Mouse (Mus musculus) midbrain, embryonic 16.5 days (tissue): ENCODE data around the gene Zan. TPM values are rescaled to one million over a fixed set of nuclear protein-coding genes. Genes with fewer than 3 reads are reported as not detected.

Source experiments
- ATAC-seq: fragments of 200-750 bp; cut with Nextera tagmentation; 2 replicates; pipeline ENCODE4 v1.8.0; 2017; ENCODE audit warnings: moderate TSS enrichment
- H3K27ac ChIP-seq: fragments of 300-500 bp; sonication (generic); 2 replicates; pipeline ENCODE4 v1.5.1; 2014; ENCODE audit warnings: mild to moderate bottlenecking, low read length, mixed read lengths
- H3K27me3 ChIP-seq: fragments of 300-500 bp; sonication (generic); 2 replicates; pipeline ENCODE4 v1.6.1; 2014; ENCODE audit warnings: low read depth, low read length, mixed read lengths; ENCODE audit not compliant: control insufficient read depth, insufficient read depth
- H3K36me3 ChIP-seq: fragments of 300-500 bp; sonication (generic); 2 replicates; pipeline ENCODE4 v1.6.1; 2014; ENCODE audit warnings: mild to moderate bottlenecking, low read length, moderate library complexity, mixed read lengths; ENCODE audit not compliant: control insufficient read depth, insufficient read depth
- H3K4me1 ChIP-seq: fragments of 300-500 bp; sonication (generic); 2 replicates; pipeline ENCODE4 v1.6.1; 2014; ENCODE audit warnings: mild to moderate bottlenecking, low read length, mixed read lengths; ENCODE audit not compliant: control insufficient read depth, insufficient read depth
- H3K4me2 ChIP-seq: fragments of 300-500 bp; sonication (generic); 2 replicates; pipeline ENCODE4 v1.6.1; 2014; ENCODE audit warnings: mild to moderate bottlenecking, low read length, mixed read lengths
- H3K4me3 ChIP-seq: fragments of 300-500 bp; sonication (generic); 2 replicates; pipeline ENCODE4 v1.5.1; 2014; ENCODE audit warnings: low read depth, mild to moderate bottlenecking, low read length, moderate library complexity, mixed read lengths
- H3K9ac ChIP-seq: fragments of 300-500 bp; sonication (generic); 2 replicates; pipeline ENCODE4 v1.6.1; 2014; ENCODE audit warnings: low read depth, low read length, mixed read lengths
- H3K9me3 ChIP-seq: fragments of 300-500 bp; sonication (generic); replicated peaks from 2 replicates; pipeline ENCODE4 v1.6.1; 2014; ENCODE audit warnings: mild to moderate bottlenecking, low read length, mixed read lengths; ENCODE audit not compliant: control insufficient read depth, poor library complexity, severe bottlenecking
- WGBS: fragments of 180-500 bp; shearing (Covaris S2); extraction: QIAGEN DNeasy Blood & Tissue Kit; methylation state at CpG from one replicate; pipeline ENCODE4 v1.1.7; 2014; 5-methylcytosine and 5-hydroxymethylcytosine counted together
- polyA plus RNA-seq: library from polyadenylated mRNA; unstranded; fragments of >200 nt; fragmentation: Nextera tagmentation; extraction: Ambion mirVana; gene quantifications from 2 replicates; pipeline ENCODE4 v1.2.1, GENCODE M21; 2015

Zan gene
- polyA plus RNA-seq, 1 experiment from 2014 or later, result 0.18 TPM

DNA sequence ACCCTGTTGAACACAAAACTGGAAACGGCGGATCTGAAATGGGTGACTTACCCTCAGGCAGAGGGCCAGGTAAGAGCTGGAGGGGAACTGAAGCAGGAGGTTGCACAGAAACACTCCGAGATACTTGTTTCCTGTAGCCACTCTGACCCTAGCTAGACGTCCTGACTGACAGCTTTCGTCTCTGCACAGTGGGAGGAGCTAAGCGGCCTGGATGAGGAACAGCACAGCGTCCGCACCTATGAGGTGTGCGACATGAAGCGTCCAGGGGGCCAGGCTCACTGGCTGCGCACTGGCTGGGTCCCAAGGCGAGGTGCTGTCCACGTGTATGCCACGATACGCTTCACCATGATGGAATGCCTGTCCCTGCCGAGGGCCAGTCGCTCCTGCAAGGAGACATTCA lies 122.8 kb downstream of the Zan start:
- peaks cover 18% of the 10 kb centered on the region for H3K4me1 ChIP-seq
- no peak overlapping the region for H3K4me3 ChIP-seq
- WGBS, result 90% methylated on average over 17 of the region's 17 CpGs
- ATAC-seq, result no peak
- peaks cover 10% of the 10 kb centered on the region for H3K27me3 ChIP-seq
- no peaks in the 10 kb centered on the region for H3K9me3 ChIP-seq
- H3K36me3 ChIP-seq, result no peaks in the 10 kb centered on the region
- no peak overlapping the region for H3K9ac ChIP-seq
- no peak overlapping the region for H3K27ac ChIP-seq
- H3K4me2 ChIP-seq, result no peak overlapping the region

DNA sequence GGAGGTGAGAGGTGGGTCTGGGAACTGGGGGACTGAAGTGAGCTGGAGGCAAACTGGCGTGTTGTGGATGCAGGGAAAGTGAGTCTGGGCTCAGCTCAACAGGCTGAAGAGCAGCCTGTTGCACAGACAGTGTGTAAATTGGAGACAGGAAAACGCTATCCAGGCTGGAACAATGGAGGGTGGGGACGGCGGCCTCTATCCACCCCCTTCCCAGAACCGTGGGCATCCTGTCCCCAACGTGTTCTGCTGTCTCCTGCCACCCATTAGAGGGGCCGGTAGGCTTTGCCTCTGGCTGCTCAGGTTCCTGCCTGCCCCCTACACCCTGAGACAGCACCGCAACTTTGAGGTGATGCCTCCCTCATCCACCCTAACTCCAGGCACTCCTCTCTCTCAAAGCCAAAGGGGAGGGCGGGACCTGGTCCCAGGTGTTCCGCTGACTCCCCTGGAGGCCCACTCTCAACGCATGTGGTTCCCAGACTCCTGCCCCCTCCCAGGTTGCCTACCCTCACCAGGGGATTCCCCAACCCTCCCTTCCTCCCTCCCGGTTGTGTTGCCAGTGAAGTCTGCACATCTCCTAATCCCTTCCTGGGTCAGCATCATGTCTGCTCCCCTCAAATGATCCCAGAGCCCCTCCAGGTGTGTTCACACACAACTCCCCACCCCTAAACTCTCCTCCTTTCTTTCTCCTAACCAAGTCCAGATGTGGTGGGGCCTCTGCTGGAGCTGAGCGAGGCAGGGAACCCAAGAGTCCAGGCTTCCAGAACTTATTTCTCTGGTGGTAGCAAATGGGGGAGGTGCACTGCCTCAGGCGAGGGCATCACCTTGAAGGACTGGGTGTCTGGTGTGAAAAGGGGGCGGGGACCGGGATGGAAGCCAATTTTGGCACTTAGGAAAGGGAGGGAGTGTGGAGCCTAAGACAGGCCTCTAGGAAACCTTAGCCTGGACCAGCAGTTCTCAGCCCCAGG lies 124.6 kb downstream of the Zan start:
- Histone ChIP-seq H3K9me3 (no peaks in the 10 kb centered on the region), H3K9ac (peak overlapping the region; percentile 30; the same call in 1 of the 2 replicates), H3K27ac (no peak overlapping the region), H3K4me3 (peak overlapping the region; percentile 65), H3K4me2 (peak overlapping the region; percentile 96), H3K4me1 (peaks cover 28% of the 10 kb centered on the region), H3K36me3 (no peaks in the 10 kb centered on the region), H3K27me3 (peaks cover 12% of the 10 kb centered on the region)
- WGBS, result 25% methylated on average over 16 of the region's 16 CpGs
- no peak for ATAC-seq

DNA sequence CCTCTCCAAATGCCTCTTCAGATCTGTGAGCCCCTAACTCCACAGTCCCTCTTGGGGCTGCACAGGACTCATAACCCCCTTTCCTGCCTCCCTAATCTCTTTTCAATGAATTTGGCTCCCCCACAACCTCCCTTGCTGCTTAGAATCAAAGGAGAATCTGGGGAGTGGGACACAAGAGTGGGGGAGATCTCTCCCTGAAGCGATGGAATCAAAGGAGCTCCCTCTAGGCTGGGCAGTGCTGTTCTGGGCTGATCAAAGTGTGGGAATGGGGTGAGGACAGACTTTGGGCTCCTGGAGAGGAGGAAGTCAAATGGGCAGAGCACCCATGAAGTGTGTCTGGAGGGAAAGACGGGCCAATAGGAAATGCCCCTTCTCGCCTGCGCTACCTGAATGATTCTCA lies 125.5 kb downstream of the Zan start:
- Histone ChIP-seq H3K4me2 (peak overlapping the region; percentile 96), H3K4me3 (peak overlapping the region; percentile 65), H3K9me3 (no peaks in the 10 kb centered on the region), H3K27me3 (peaks cover 12% of the 10 kb centered on the region), H3K4me1 (peaks cover 28% of the 10 kb centered on the region), H3K27ac (no peak overlapping the region), H3K9ac (no peak overlapping the region; the same call in 1 of the 2 replicates), H3K36me3 (no peaks in the 10 kb centered on the region)
- WGBS, result 12% methylated on average over 4 of the region's 4 CpGs
- ATAC-seq, result no peak

DNA sequence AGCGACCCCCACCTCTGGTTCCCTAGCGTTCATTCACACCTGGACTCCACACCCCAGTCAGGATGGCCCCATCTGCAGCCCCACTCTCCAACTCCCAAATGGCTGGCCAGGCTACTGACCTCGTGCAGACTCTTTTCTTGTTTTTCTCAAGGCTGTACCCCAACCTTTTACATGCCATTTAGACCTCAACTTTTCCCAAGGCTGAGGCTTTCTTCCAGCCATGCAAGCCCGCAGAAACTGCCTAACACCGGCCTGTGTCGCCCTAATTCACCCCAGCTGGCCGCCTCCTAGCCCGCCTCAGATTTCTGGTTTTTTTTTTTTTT lies 125.8 kb downstream of the Zan start:
- Histone ChIP-seq H3K4me2 (peak overlapping the region; percentile 96), H3K9ac (peak overlapping the region; percentile 21; the same call in 1 of the 2 replicates), H3K27me3 (peaks cover 12% of the 10 kb centered on the region), H3K4me1 (peaks cover 28% of the 10 kb centered on the region), H3K9me3 (no peaks in the 10 kb centered on the region), H3K27ac (no peak overlapping the region), H3K4me3 (peak overlapping the region; percentile 65), H3K36me3 (no peaks in the 10 kb centered on the region)
- no peak for ATAC-seq
- 4% methylated on average over 8 of the region's 8 CpGs for WGBS

DNA sequence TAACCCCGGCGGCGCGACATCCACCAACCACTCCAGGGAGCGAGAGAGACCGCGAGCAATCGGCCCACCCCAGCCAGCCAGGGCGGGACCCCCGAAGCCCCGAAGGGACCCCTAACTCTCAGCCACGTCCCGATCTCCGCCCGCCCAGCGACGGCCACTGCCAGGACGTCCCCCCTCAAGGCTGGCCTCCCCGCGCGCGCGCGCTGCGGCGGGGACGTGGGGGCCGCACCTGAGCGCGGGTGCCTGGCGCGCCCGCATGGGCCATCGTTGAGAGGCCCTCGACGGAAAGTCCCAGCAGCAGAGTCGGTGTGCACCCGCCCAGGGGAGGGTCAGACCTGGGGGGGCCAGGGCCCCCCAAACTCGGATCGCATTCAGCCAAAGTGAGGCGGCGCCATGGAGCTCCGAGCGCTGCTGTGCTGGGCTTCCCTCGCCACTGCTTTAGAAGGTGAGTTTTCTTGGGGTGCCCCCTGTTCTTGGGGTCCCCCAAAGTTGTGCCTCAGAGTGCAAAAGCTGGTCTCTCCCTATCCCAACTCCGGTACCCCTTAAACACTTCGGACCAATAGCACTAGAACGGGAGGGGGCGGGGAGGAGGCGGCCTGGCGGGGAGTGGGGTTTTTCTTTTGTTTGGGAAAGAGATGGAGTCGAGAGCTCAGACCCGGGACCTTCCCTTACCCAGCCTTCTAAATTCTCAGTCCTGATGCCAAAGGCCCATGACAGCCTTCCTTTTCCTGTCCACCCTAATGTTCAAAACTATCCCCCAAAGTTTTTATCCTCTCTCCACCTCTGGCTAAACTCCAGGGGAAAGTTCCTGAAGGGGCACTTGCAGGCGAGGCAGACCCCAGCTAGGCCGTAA lies 126.4 kb downstream of the Zan start:
- ATAC-seq, result peak; percentile 61
- Histone ChIP-seq H3K4me2 (peak overlapping the region; percentile 96), H3K4me3 (peak overlapping the region; percentile 65), H3K36me3 (no peaks in the 10 kb centered on the region), H3K9ac (peak overlapping the region; percentile 76), H3K27me3 (peaks cover 12% of the 10 kb centered on the region), H3K9me3 (no peaks in the 10 kb centered on the region), H3K27ac (peak overlapping the region; percentile 64), H3K4me1 (peaks cover 28% of the 10 kb centered on the region)
- under 1% methylated on average over 55 of the region's 55 CpGs for WGBS

DNA sequence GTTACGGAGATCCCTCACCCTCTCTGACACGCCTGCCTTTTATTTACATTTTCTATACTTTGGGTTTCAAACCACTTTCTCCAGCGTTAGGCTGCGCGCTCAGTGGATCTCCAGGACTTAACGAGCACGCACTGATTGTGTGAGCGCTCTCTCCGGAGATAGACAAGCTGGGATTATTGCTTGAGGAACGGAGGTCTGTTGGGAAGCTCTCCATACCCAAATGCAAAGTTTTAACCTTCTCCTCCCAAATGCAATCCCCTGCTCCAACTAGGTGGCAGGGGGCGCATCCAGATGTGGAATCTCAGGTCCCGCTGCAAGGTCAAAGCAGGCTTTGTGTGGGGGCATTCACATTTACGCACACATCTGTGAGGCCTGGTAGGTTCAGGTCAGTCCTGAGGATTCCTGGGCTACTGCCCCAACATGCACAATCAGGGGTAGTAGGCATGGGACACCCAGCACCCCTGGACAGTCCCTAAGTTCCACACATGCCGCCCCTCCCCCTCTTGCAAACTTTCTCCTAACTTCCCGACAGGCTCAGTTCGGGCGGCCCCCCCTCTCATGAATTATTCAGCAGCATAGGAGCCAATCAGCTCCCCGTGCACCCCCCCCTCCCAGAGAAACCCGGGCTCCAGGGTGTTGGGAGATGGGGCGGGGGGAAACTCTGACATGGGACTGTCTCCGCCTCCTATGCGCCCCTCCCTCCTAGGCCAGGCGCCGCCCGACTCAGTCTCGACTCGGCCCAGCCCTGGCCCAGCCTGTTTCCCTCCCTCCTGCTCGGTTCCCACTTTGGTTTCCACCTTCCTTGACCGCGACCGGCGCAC lies 127.3 kb downstream of the Zan start, which contains the start of gene Ephb4:
TSS of gene Ephb4 (plus strand) at position 726 of the 821 bp plus-strand sequence.
- Histone ChIP-seq H3K4me1 (peaks cover 28% of the 10 kb centered on the region), H3K9ac (peak within 1 kb of the TSS; percentile 76), H3K4me2 (peak within 1 kb of the TSS; percentile 96), H3K9me3 (no peaks in the 10 kb centered on the region), H3K4me3 (peak within 1 kb of the TSS; percentile 65), H3K27ac (peak within 1 kb of the TSS; percentile 64), H3K36me3 (no peaks in the 10 kb centered on the region), H3K27me3 (peaks cover 12% of the 10 kb centered on the region)
- ATAC-seq, result peak; percentile 86
- WGBS, result 2% methylated on average over 30 of the region's 32 CpGs

DNA sequence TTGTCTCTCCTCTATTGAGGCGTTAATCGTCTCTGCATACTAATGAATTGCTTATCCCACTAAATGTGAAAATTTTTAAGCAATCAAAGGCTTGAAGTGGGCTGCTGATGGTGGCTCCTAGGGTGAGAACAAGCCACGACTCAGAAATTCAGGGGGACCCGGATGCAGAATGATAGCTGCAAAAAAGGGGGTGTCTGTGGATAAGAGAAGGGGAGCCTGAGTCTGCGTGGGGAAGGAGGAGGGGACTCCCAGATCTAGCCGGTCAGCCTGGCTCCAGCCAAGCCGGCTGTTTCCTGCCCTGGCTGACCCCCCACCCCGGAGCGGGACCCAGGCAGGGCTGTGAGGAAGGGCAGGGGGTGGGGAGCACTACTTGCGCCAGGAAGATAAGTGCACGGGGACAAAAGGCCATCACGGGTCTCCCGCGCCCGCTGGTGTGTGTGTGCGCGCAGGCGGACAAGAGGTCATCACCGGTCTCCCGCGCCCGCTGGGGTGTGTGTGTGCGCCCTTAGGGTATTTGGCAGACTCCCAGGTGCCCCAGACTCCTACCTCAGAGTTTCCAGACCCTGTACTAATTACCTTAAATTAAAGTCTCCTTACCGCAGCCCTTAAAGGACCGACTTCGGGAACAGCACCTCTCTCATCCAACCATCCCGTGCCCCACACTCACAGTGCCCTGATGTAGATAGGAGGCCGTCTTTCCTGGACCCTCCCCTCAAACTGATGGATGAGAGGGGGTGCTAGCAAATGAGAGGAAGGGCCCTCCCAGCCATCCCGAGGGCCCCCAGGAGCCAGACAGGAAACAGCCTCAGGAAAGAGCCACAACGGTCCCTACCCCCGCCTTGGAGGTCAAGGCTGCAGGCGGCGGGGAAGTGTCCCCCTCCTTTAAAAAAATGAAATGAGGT lies 128.1 kb downstream of the Zan start:
- peak overlapping the region; percentile 65 for H3K4me3 ChIP-seq
- peak overlapping the region; percentile 39 for H3K9ac ChIP-seq
- WGBS, result under 1% methylated on average over 33 of the region's 33 CpGs
- no peaks in the 10 kb centered on the region for H3K9me3 ChIP-seq
- H3K27me3 ChIP-seq, result peaks cover 12% of the 10 kb centered on the region
- H3K4me2 ChIP-seq, result peak overlapping the region; percentile 96
- peaks cover 28% of the 10 kb centered on the region for H3K4me1 ChIP-seq
- ATAC-seq, result no peak
- no peaks in the 10 kb centered on the region for H3K36me3 ChIP-seq
- no peak overlapping the region for H3K27ac ChIP-seq

DNA sequence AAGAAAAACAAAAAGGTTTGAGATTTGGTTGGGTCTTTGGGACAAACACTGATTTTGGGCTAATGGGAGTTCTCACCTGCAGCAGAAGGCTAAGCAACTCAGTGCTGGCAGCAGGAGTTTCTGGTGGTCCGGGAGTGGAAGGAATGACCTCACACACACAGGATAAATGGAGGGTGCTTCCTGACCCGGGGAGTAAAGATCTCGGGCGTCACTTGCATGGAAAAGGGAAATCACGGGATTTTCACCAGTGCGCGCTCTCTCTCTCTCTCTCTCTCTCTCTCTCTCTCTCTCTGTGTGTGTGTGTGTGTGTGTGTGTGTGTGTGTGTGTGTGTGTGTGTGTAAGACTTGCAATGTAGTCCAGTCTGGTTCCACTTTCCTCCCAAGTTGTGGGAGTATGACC lies 129.0 kb downstream of the Zan start:
- H3K27ac ChIP-seq, result no peak overlapping the region
- no peaks in the 10 kb centered on the region for H3K9me3 ChIP-seq
- no peak overlapping the region for H3K4me2 ChIP-seq
- no peak for ATAC-seq
- peaks cover 12% of the 10 kb centered on the region for H3K27me3 ChIP-seq
- no peaks in the 10 kb centered on the region for H3K36me3 ChIP-seq
- 14% methylated on average over 7 of the region's 7 CpGs for WGBS
- peaks cover 28% of the 10 kb centered on the region for H3K4me1 ChIP-seq
- H3K9ac ChIP-seq, result no peak overlapping the region
- no peak overlapping the region for H3K4me3 ChIP-seq
